Mouse (Mus musculus): ENCODE measurements around the gene Tlx2. TPM values are rescaled to one million over a fixed set of nuclear protein-coding genes. Genes with fewer than 3 reads are reported as not detected.

Gene Tlx2
- polyA plus RNA-seq, 1 experiment from 2014 or later: not detected

- Histone ChIP-seq H3K4me1 (ENCODE audit: control insufficient read depth, insufficient read depth, low read length) (peaks cover 16% of the 10 kb centered on the region), H3K9me3 (ENCODE audit: control insufficient read depth, low read length) (no peaks in the 10 kb centered on the region), H3K9ac (replicated peaks; ENCODE audit: low read depth, low read length) (peak within 1 kb of the TSS; percentile 78), H3K4me3 (ENCODE audit: low read depth, low read length) (peak within 1 kb of the TSS; percentile 53), H3K36me3 (ENCODE audit: control insufficient read depth, insufficient read depth, low read length) (no peaks in the 10 kb centered on the region), H3K27ac (ENCODE audit: low read depth, low read length) (peak within 1 kb of the TSS; percentile 76), H3K27me3 (ENCODE audit: control insufficient read depth, insufficient read depth, low read length) (peaks cover 3% of the 10 kb centered on the region; the same call in 1 of the 2 replicates), H3K4me2 (ENCODE audit: low read depth, low read length) (peak within 1 kb of the TSS; percentile 74)
- ATAC-seq (ENCODE audit: low read depth): peak; percentile 91
- under 1% methylated on average over 25 of the region's 25 CpGs for WGBS
These were observed 31.2 kb upstream of the Tlx2 start, which contains the start of the genes Ccdc142 and Gm42688 for GRCm38 (mm10) chr6:83101316-83101687. Ccdc142 (plus strand) TSS chr6:83101601. Gm42688 (plus strand) TSS chr6:83101617.

- ATAC-seq (ENCODE audit: low read depth): no peak
- WGBS: 63% methylated on average over 2 of the region's 2 CpGs
- no peak overlapping the region for H3K27ac ChIP-seq (ENCODE audit: low read depth, low read length)
- H3K27me3 ChIP-seq (ENCODE audit: control insufficient read depth, insufficient read depth, low read length): peaks cover 3% of the 10 kb centered on the region; the same call in 1 of the 2 replicates
- H3K9me3 ChIP-seq (ENCODE audit: control insufficient read depth, low read length): no peaks in the 10 kb centered on the region
- H3K9ac ChIP-seq (replicated peaks; ENCODE audit: low read depth, low read length): no peak overlapping the region
- H3K36me3 ChIP-seq (ENCODE audit: control insufficient read depth, insufficient read depth, low read length): no peaks in the 10 kb centered on the region
- H3K4me3 ChIP-seq (ENCODE audit: low read depth, low read length): no peak overlapping the region
- H3K4me2 ChIP-seq (ENCODE audit: low read depth, low read length): no peak overlapping the region
- peaks cover 16% of the 10 kb centered on the region for H3K4me1 ChIP-seq (ENCODE audit: control insufficient read depth, insufficient read depth, low read length)
These were observed 28.3 kb upstream of the Tlx2 start for GRCm38 (mm10) chr6:83098411-83098810.

- Histone ChIP-seq H3K4me3 (ENCODE audit: low read depth, low read length) (no peak overlapping the region), H3K4me2 (ENCODE audit: low read depth, low read length) (no peak overlapping the region), H3K9ac (replicated peaks; ENCODE audit: low read depth, low read length) (no peak overlapping the region), H3K9me3 (ENCODE audit: control insufficient read depth, low read length) (no peaks in the 10 kb centered on the region), H3K4me1 (ENCODE audit: control insufficient read depth, insufficient read depth, low read length) (no peaks in the 10 kb centered on the region; the same call in 1 of the 2 replicates), H3K36me3 (ENCODE audit: control insufficient read depth, insufficient read depth, low read length) (no peaks in the 10 kb centered on the region), H3K27me3 (ENCODE audit: control insufficient read depth, insufficient read depth, low read length) (no peaks in the 10 kb centered on the region), H3K27ac (ENCODE audit: low read depth, low read length) (no peak overlapping the region)
- no peak for ATAC-seq (ENCODE audit: low read depth)
- WGBS: 47% methylated on average over 6 of the region's 6 CpGs
These were observed 25.9 kb upstream of the Tlx2 start for GRCm38 (mm10) chr6:83095968-83096367.

GRCm38 (mm10) chr6:83092416-83093127 lies 22.5 kb upstream of the Tlx2 start:
- WGBS: 41% methylated on average over 6 of the region's 6 CpGs

GRCm38 (mm10) chr6:83087926-83088260 lies 17.8 kb upstream of the Tlx2 start:
- Histone ChIP-seq H3K9ac (replicated peaks; ENCODE audit: low read depth, low read length) (no peak overlapping the region), H3K4me2 (ENCODE audit: low read depth, low read length) (peak overlapping the region; percentile 22; the same call in 1 of the 2 replicates), H3K4me1 (ENCODE audit: control insufficient read depth, insufficient read depth, low read length) (no peaks in the 10 kb centered on the region), H3K4me3 (ENCODE audit: low read depth, low read length) (peak overlapping the region; percentile 7; the same call in 1 of the 2 replicates), H3K9me3 (ENCODE audit: control insufficient read depth, low read length) (no peaks in the 10 kb centered on the region), H3K27ac (ENCODE audit: low read depth, low read length) (no peak overlapping the region), H3K27me3 (ENCODE audit: control insufficient read depth, insufficient read depth, low read length) (peaks cover 47% of the 10 kb centered on the region), H3K36me3 (ENCODE audit: control insufficient read depth, insufficient read depth, low read length) (no peaks in the 10 kb centered on the region)
- 8% methylated on average over 9 of the region's 9 CpGs for WGBS
- no peak for ATAC-seq (ENCODE audit: low read depth)

More at GRCm38 (mm10) chr6:83092416-83093127, 22.5 kb upstream of the Tlx2 start:
- H3K4me2 ChIP-seq (ENCODE audit: low read depth, low read length): no peak overlapping the region
- H3K27me3 ChIP-seq (ENCODE audit: control insufficient read depth, insufficient read depth, low read length): peaks cover 19% of the 10 kb centered on the region
- no peak overlapping the region for H3K4me3 ChIP-seq (ENCODE audit: low read depth, low read length)
- no peak overlapping the region for H3K27ac ChIP-seq (ENCODE audit: low read depth, low read length)
- no peaks in the 10 kb centered on the region for H3K9me3 ChIP-seq (ENCODE audit: control insufficient read depth, low read length)
- no peak for ATAC-seq (ENCODE audit: low read depth)
- H3K9ac ChIP-seq (replicated peaks; ENCODE audit: low read depth, low read length): no peak overlapping the region
- no peaks in the 10 kb centered on the region for H3K4me1 ChIP-seq (ENCODE audit: control insufficient read depth, insufficient read depth, low read length)
- no peaks in the 10 kb centered on the region for H3K36me3 ChIP-seq (ENCODE audit: control insufficient read depth, insufficient read depth, low read length)

GRCm38 (mm10) chr6:83087205-83087925 lies 17.3 kb upstream of the Tlx2 start:
- ATAC-seq (ENCODE audit: low read depth): no peak
- H3K4me2 ChIP-seq (ENCODE audit: low read depth, low read length): peak overlapping the region; percentile 22; the same call in 1 of the 2 replicates
- WGBS: 2% methylated on average over 47 of the region's 47 CpGs
- no peaks in the 10 kb centered on the region for H3K36me3 ChIP-seq (ENCODE audit: control insufficient read depth, insufficient read depth, low read length)
- no peaks in the 10 kb centered on the region for H3K4me1 ChIP-seq (ENCODE audit: control insufficient read depth, insufficient read depth, low read length)
- peaks cover 47% of the 10 kb centered on the region for H3K27me3 ChIP-seq (ENCODE audit: control insufficient read depth, insufficient read depth, low read length)
- H3K9ac ChIP-seq (replicated peaks; ENCODE audit: low read depth, low read length): no peak overlapping the region
- peak overlapping the region; percentile 7; the same call in 1 of the 2 replicates for H3K4me3 ChIP-seq (ENCODE audit: low read depth, low read length)
- H3K9me3 ChIP-seq (ENCODE audit: control insufficient read depth, low read length): no peaks in the 10 kb centered on the region
- H3K27ac ChIP-seq (ENCODE audit: low read depth, low read length): no peak overlapping the region

- H3K4me3 ChIP-seq (ENCODE audit: low read depth, low read length): no peak within 1 kb of the TSS
These were observed 16.3 kb upstream of the Tlx2 start, which contains the start of gene Lbx2 for GRCm38 (mm10) chr6:83086121-83087035. Lbx2 (plus strand) TSS chr6:83086367.

GRCm38 (mm10) chr6:83084477-83084876 lies 14.4 kb upstream of the Tlx2 start:
- no peak for ATAC-seq (ENCODE audit: low read depth)
- no peak overlapping the region for H3K9ac ChIP-seq (replicated peaks; ENCODE audit: low read depth, low read length)
- peaks cover 4% of the 10 kb centered on the region for H3K4me1 ChIP-seq (ENCODE audit: control insufficient read depth, insufficient read depth, low read length)
- H3K27me3 ChIP-seq (ENCODE audit: control insufficient read depth, insufficient read depth, low read length): peaks cover 42% of the 10 kb centered on the region
- no peak overlapping the region for H3K4me3 ChIP-seq (ENCODE audit: low read depth, low read length)
- peaks cover 10% of the 10 kb centered on the region; the same call in 1 of the 2 replicates for H3K36me3 ChIP-seq (ENCODE audit: control insufficient read depth, insufficient read depth, low read length)
- no peak overlapping the region for H3K4me2 ChIP-seq (ENCODE audit: low read depth, low read length)
- H3K27ac ChIP-seq (ENCODE audit: low read depth, low read length): no peak overlapping the region
- no peaks in the 10 kb centered on the region for H3K9me3 ChIP-seq (ENCODE audit: control insufficient read depth, low read length)
- WGBS: 7% methylated on average over 6 of the region's 6 CpGs

More at GRCm38 (mm10) chr6:83086121-83087035, 16.3 kb upstream of the Tlx2 start, which contains the start of gene Lbx2:
- Histone ChIP-seq H3K27ac (ENCODE audit: low read depth, low read length) (no peak within 1 kb of the TSS), H3K36me3 (ENCODE audit: control insufficient read depth, insufficient read depth, low read length) (no peaks in the 10 kb centered on the region), H3K4me1 (ENCODE audit: control insufficient read depth, insufficient read depth, low read length) (no peaks in the 10 kb centered on the region), H3K4me2 (ENCODE audit: low read depth, low read length) (no peak within 1 kb of the TSS), H3K27me3 (ENCODE audit: control insufficient read depth, insufficient read depth, low read length) (peaks cover 47% of the 10 kb centered on the region), H3K9me3 (ENCODE audit: control insufficient read depth, low read length) (no peaks in the 10 kb centered on the region), H3K9ac (replicated peaks; ENCODE audit: low read depth, low read length) (no peak within 1 kb of the TSS)
- WGBS: 1% methylated on average over 35 of the region's 42 CpGs
- ATAC-seq (ENCODE audit: low read depth): no peak

Data from neural tube, embryonic 14.5 days (tissue).